Mouse (Mus musculus) gastrocnemius, postnatal 36 days (tissue): ENCODE measurements around the gene Iqcf4. TPM values are rescaled to one million over a fixed set of nuclear protein-coding genes. Genes with fewer than 3 reads are reported as not detected.

ENCODE experiments used
- DNase-seq, 2 experiments: peaks; one replicate each; pipeline ENCODE4 v3.0.0; 2022
- intact Hi-C: fragments of 180-260 bp; cut with DNase I; formaldehyde crosslinking; loops from one replicate; pipeline ENCODE4 v1.15.1; 2025
- total RNA-seq, 2 experiments: library from RNA; stranded (reverse); gene quantifications; 2 replicates each; pipeline ENCODE4 v1.2.3; 2021

Gene Iqcf4
- total RNA-seq, 2 experiments from 2014 or later = not detected

DNA sequence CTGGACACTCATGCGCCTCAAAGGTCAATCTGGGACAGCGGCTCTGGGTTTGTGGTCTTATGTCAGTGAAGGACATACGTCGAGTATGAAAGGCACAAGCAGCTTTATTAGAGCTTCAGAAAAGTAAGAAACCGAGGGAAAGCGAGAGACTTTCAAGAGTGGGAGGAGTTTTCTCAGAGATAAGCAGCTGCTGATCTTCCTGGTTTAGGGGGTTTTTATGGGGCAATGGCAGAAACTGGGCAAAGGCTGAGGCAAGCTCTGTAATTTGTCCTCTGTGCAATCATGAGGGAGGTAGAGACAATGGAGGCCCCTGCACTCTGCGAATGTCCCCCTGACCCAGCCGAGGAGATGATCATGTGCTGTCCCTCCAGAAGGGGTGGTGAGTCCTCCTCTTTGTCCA lies 50.9 kb downstream of the Iqcf4 start:
- intact Hi-C loops = no loop called here
- no peak for DNase-seq

DNA sequence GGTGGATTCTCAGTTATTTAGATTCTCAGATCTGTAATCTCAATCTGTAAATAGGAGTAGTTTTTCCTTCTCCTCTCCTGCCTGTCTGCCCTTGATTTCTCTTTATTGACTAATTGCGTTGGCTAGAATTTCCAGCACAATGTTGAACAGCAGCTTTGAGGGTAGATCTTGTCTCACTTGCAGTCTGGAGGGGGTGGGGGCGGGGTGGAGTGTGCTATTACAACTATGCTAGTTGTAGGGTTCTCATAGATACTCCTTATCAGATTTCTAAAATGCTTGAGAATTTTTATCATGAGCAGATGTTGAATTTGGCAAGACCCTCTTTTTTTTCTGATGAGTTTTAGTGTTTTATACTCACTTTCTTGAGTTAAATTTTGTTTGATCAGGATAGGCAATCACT lies 51.4 kb downstream of the Iqcf4 start:
- intact Hi-C loops = no loop called here
- no peak for DNase-seq

Other genes starting within 250 kb of the Iqcf4 start
- gene Dusp7, start 202.4 kb downstream of the Iqcf4 start, total RNA-seq = 10 to 100 TPM; 24.9 to 28.3 TPM
- gene Rpl29, start 141.5 kb downstream of the Iqcf4 start, total RNA-seq = 100 to 1,000 TPM; 218 to 266 TPM
- gene Acy1, start 132.7 kb downstream of the Iqcf4 start, total RNA-seq = 10 to 100 TPM in 1 of 2 experiments, 1 to 10 TPM in 1; 9.0 to 12.3 TPM
- gene Abhd14b, start 123.5 kb downstream of the Iqcf4 start, total RNA-seq = 1 to 10 TPM; 3.5 to 4.5 TPM
- gene Abhd14a, start 123.3 kb downstream of the Iqcf4 start, total RNA-seq = 10 to 100 TPM; 14.6 to 15.7 TPM
- gene Pcbp4, start 117.7 kb downstream of the Iqcf4 start, total RNA-seq = 10 to 100 TPM; 58.0 to 58.3 TPM
- gene Gpr62, start 105.1 kb downstream of the Iqcf4 start, total RNA-seq = under 1 TPM in 1 of 2 experiments, not detected in 1; 0.30 TPM
- gene Rrp9, start 95.0 kb downstream of the Iqcf4 start, total RNA-seq = 10 to 100 TPM; 16.7 to 22.2 TPM
- 10 to 100 TPM; 62.1 to 78.7 TPM for gene Parp3, start 94.0 kb downstream of the Iqcf4 start, total RNA-seq
- gene Iqcf1, start 71.0 kb downstream of the Iqcf4 start, total RNA-seq = not detected
- gene Iqcf5, start 56.4 kb downstream of the Iqcf4 start, total RNA-seq = not detected
- gene Iqcf3, start 9.4 kb downstream of the Iqcf4 start, total RNA-seq = not detected
- gene Iqcf6, start 55.6 kb upstream of the Iqcf4 start, total RNA-seq = not detected
- gene Grm2, start 85.1 kb upstream of the Iqcf4 start, total RNA-seq = not detected
- gene Tex264, start 114.9 kb upstream of the Iqcf4 start, total RNA-seq = 10 to 100 TPM; 26.0 to 27.3 TPM
- 1 to 10 TPM; 5.5 to 5.7 TPM for gene Rad54l2, start 218.2 kb upstream of the Iqcf4 start, total RNA-seq